Mouse (Mus musculus) erythroblast, embryonic 14.5 days (primary cell): ENCODE measurements around the gene Ppp1r12b.

ENCODE experiments used
- GATA1 ChIP-seq: IDR thresholded peaks from 2 replicates; pipeline ENCODE4 v1.6.1; 2012; ENCODE audit warnings: low read length, inconsistent platforms, mixed read lengths
- TAL1 ChIP-seq: IDR thresholded peaks from 3 replicates; pipeline ENCODE4 v1.6.1; 2012; ENCODE audit warnings: low read length, inconsistent platforms, mixed read lengths

DNA sequence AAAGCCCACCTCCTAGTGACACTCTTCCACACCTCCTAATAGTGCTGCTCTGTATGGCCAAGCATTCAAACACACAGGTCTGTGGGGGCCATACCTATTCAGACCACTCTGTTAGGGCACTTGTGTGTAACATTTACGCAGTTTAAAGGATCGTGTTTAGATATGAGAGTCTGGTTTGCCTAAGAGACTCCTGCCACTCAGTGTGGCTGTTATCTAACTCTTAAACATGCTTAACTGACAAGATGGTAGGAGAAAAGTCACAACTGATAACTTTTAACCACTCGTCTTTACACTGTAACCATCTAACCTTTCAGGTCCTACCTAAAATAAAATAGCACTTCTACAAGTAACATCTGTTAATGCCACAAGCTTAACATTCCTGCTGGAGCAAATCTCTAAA, 134.9 kb downstream of the Ppp1r12b start:
- TF ChIP-seq TAL1 (no peak), GATA1 (no peak)
